Mouse (Mus musculus): ENCODE measurements around the gene Zp3.

Gene Zp3

GRCm38 (mm10) chr5:135962125-135962491 lies 17.8 kb upstream of the Zp3 start:
- DNase-seq (ENCODE audit: low spot score in 2 of 2) = no peak

GRCm38 (mm10) chr5:135962492-135963279 lies 17.2 kb upstream of the Zp3 start:
- DNase-seq (ENCODE audit: low spot score in 2 of 2) = peak; percentile 98 to 99

GRCm38 (mm10) chr5:135963280-135963627 lies 16.6 kb upstream of the Zp3 start:
- no peak for DNase-seq (ENCODE audit: low spot score in 2 of 2)

- DNase-seq (ENCODE audit: low spot score in 2 of 2) = peak in 1 of 2 experiments; percentile 57
Measured at GRCm38 (mm10) chr5:135965501-135965930, 14.4 kb upstream of the Zp3 start.

GRCm38 (mm10) chr5:135966866-135967265 lies 13.0 kb upstream of the Zp3 start:
- no peak for DNase-seq (ENCODE audit: low spot score in 2 of 2)

- peak in 1 of 2 experiments; percentile 48 for DNase-seq (ENCODE audit: low spot score in 2 of 2)
Measured at GRCm38 (mm10) chr5:135968781-135969180, 11.1 kb upstream of the Zp3 start.

GRCm38 (mm10) chr5:135970247-135970646 lies 9.7 kb upstream of the Zp3 start:
- no peak for DNase-seq (ENCODE audit: low spot score in 2 of 2)

- DNase-seq (ENCODE audit: low spot score in 2 of 2) = no peak
Measured at GRCm38 (mm10) chr5:135971876-135972275, 8.0 kb upstream of the Zp3 start.

GRCm38 (mm10) chr5:135974365-135974764 lies 5.5 kb upstream of the Zp3 start, which contains the start of gene Ssc4d:
TSS of gene Ssc4d (minus strand) at chr5:135974531.
- no peak for DNase-seq (ENCODE audit: low spot score in 2 of 2)

- no peak for DNase-seq (ENCODE audit: low spot score in 2 of 2)
Measured at GRCm38 (mm10) chr5:135975893-135976668, 3.8 kb upstream of the Zp3 start.

GRCm38 (mm10) chr5:135979381-135979780 lies 518 bp upstream of the Zp3 start:
- DNase-seq (ENCODE audit: low spot score in 2 of 2) = no peak

GRCm38 (mm10) chr5:135982398-135982797 lies 2.5 kb downstream of the Zp3 start:
- peak in 1 of 2 experiments; percentile 44 for DNase-seq (ENCODE audit: low spot score in 2 of 2)

- DNase-seq (ENCODE audit: low spot score in 2 of 2) = no peak
Measured at GRCm38 (mm10) chr5:135984546-135985044, 4.7 kb downstream of the Zp3 start.

- DNase-seq (ENCODE audit: low spot score in 2 of 2) = peak; percentile 51 to 58
Measured at GRCm38 (mm10) chr5:135987248-135987647, 7.3 kb downstream of the Zp3 start.

GRCm38 (mm10) chr5:135990601-135991000 lies 10.7 kb downstream of the Zp3 start:
- DNase-seq (ENCODE audit: low spot score in 2 of 2) = no peak

- no peak for DNase-seq (ENCODE audit: low spot score in 2 of 2)
Measured at GRCm38 (mm10) chr5:135993381-135993965, 13.6 kb downstream of the Zp3 start.

- DNase-seq (ENCODE audit: low spot score in 2 of 2) = no peak
Measured at GRCm38 (mm10) chr5:135994335-135994724, 14.4 kb downstream of the Zp3 start.

GRCm38 (mm10) chr5:135994725-135995687 lies 15.1 kb downstream of the Zp3 start, which contains the start of gene Dtx2:
TSS of gene Dtx2 (plus strand) at chr5:135994800.
- peak; percentile 95 for DNase-seq (ENCODE audit: low spot score in 2 of 2)

GRCm38 (mm10) chr5:135996162-135996561 lies 16.3 kb downstream of the Zp3 start:
- no peak for DNase-seq (ENCODE audit: low spot score in 2 of 2)

GRCm38 (mm10) chr5:136001222-136001621 lies 21.3 kb downstream of the Zp3 start:
- no peak for DNase-seq (ENCODE audit: low spot score in 2 of 2)

- no peak for DNase-seq (ENCODE audit: low spot score in 2 of 2)
Measured at GRCm38 (mm10) chr5:136002325-136002724, 22.4 kb downstream of the Zp3 start.

All from right cerebral cortex, postnatal 10 days (tissue).